Mouse (Mus musculus) lung, adult 2 months (tissue): ENCODE results near the gene B130006D01Rik.

Experiments used
- CTCF ChIP-seq: fragments of 200-500 bp; IDR thresholded peaks from 2 replicates; pipeline ENCODE4 v1.5.1; 2011; ENCODE audit warnings: mild to moderate bottlenecking, low read length, control low read depth; ENCODE audit not compliant: insufficient read depth
- POLR2A ChIP-seq: fragments of 200-500 bp; IDR thresholded peaks from 2 replicates; pipeline ENCODE4 v1.6.1; 2011; ENCODE audit warnings: low read depth, mild to moderate bottlenecking, control low read depth, low read length, borderline replicate concordance; ENCODE audit errors: extremely low read depth

GRCm38 (mm10) chr11:95675498-95675897 is 47.9 kb upstream of the B130006D01Rik start:
- TF ChIP-seq CTCF, result no peak
- TF ChIP-seq POLR2A, result no peak
